Mouse (Mus musculus) MEL (cell line): ENCODE results near the gene Zfand3. TPM values are rescaled to one million over a fixed set of nuclear protein-coding genes. Genes with fewer than 3 reads are reported as not detected.

Experiments used
- DNase-seq: peaks from one replicate; pipeline ENCODE4 v3.0.0; 2011; ENCODE audit warnings: low read depth, low spot score
- H3K27ac ChIP-seq: 2 replicates; pipeline ENCODE4 v1.5.1; 2012; ENCODE audit warnings: low read depth, mild to moderate bottlenecking, control low read depth, low read length, moderate library complexity; ENCODE audit not compliant: control insufficient read depth
- H3K27me3 ChIP-seq, 2 experiments: fragments of 150-350 bp in 1 of 2; sonication (generic) in 1 of 2; 2 replicates each; pipeline ENCODE4 v1.6.1; 2012; ENCODE audit warnings: low read length in 2 of 2, mild to moderate bottlenecking in 2 of 2, improper control_type of control experiment in 1 of 2, moderate library complexity in 1 of 2; ENCODE audit not compliant: insufficient read depth in 2 of 2, control insufficient read depth in 1 of 2
- H3K36me3 ChIP-seq, 2 experiments: 2 replicates each; pipeline ENCODE4 v1.6.1; 2012 to 2014; ENCODE audit warnings: low read length in 2 of 2, improper control_type of control experiment in 1 of 2, inconsistent platforms in 1 of 2, mild to moderate bottlenecking in 1 of 2; ENCODE audit not compliant: insufficient read depth in 2 of 2, control insufficient read depth in 1 of 2
- H3K4me1 ChIP-seq, 2 experiments: fragments of 150-350 bp in 1 of 2; sonication (generic) in 1 of 2; 2 replicates each; pipeline ENCODE4 v1.6.1; 2012; ENCODE audit warnings: low read length in 2 of 2, improper control_type of control experiment in 1 of 2, mild to moderate bottlenecking in 1 of 2; ENCODE audit not compliant: insufficient read depth in 2 of 2, control insufficient read depth in 1 of 2
- H3K4me3 ChIP-seq, 2 experiments: fragments of 150-350 bp in 1 of 2; sonication (generic) in 1 of 2; 2 replicates each; pipeline ENCODE4 v1.5.1; 2012; ENCODE audit warnings: low read depth in 2 of 2, low read length in 2 of 2, mild to moderate bottlenecking in 2 of 2, moderate library complexity in 2 of 2, control low read depth in 1 of 2, improper control_type of control experiment in 1 of 2; ENCODE audit not compliant: control insufficient read depth in 1 of 2, insufficient read depth in 1 of 2
- H3K79me2 ChIP-seq: 2 replicates; pipeline ENCODE4 v1.6.1; 2012; ENCODE audit warnings: mild to moderate bottlenecking, low read length, moderate library complexity; ENCODE audit not compliant: control insufficient read depth, poor library complexity, insufficient read depth
- H3K9ac ChIP-seq: 2 replicates; pipeline ENCODE4 v1.6.1; 2012; ENCODE audit warnings: low read depth, mild to moderate bottlenecking, control low read depth, low read length, moderate library complexity; ENCODE audit not compliant: control insufficient read depth, poor library complexity, severe bottlenecking
- H3K9me3 ChIP-seq: fragments of 150-350 bp; sonication (generic); replicated peaks from 2 replicates; pipeline ENCODE4 v1.6.1; 2012; ENCODE audit warnings: mild to moderate bottlenecking, low read length, improper control_type of control experiment, moderate library complexity; ENCODE audit not compliant: insufficient read depth
- CHD2 ChIP-seq: IDR thresholded peaks from 2 replicates; pipeline ENCODE4 v1.6.1; 2011; ENCODE audit warnings: low read length, improper control_type of control experiment
- E2F4 ChIP-seq: IDR thresholded peaks from 2 replicates; pipeline ENCODE4 v1.6.1; 2011; ENCODE audit warnings: low read depth, low read length, improper control_type of control experiment, borderline replicate concordance
- EP300 ChIP-seq, 2 experiments: IDR thresholded peaks; 2 replicates each; pipeline ENCODE4 v1.6.1; 2011; ENCODE audit warnings: improper control_type of control experiment in 2 of 2, low read length in 2 of 2, low read depth in 1 of 2, mild to moderate bottlenecking in 1 of 2
- GABPA ChIP-seq: IDR thresholded peaks from 2 replicates; pipeline ENCODE4 v1.6.1; 2012; ENCODE audit warnings: low read depth, mild to moderate bottlenecking, inconsistent platforms, low read length, improper control_type of control experiment, moderate library complexity
- GATA1 ChIP-seq: IDR thresholded peaks from 2 replicates; pipeline ENCODE4 v1.6.1; 2011; ENCODE audit warnings: low read depth, low read length, improper control_type of control experiment
- JUND ChIP-seq: IDR thresholded peaks from 2 replicates; pipeline ENCODE4 v1.6.1; 2011; ENCODE audit warnings: low read depth, mild to moderate bottlenecking, improper control_type of control experiment, low read length
- KAT2A ChIP-seq: conservative IDR thresholded peaks from 2 replicates; pipeline ENCODE4 v1.6.1; 2012; ENCODE audit warnings: low read depth, low read length, improper control_type of control experiment, inconsistent platforms
- MAFK ChIP-seq: IDR thresholded peaks from 2 replicates; pipeline ENCODE4 v1.6.1; 2011; ENCODE audit warnings: low read depth, mild to moderate bottlenecking, low read length, improper control_type of control experiment, borderline replicate concordance
- MAX ChIP-seq: IDR thresholded peaks from 2 replicates; pipeline ENCODE4 v1.6.1; 2011; ENCODE audit warnings: low read length, improper control_type of control experiment
- NRF1 ChIP-seq: IDR thresholded peaks from 2 replicates; pipeline ENCODE4 v1.6.1; 2014; ENCODE audit warnings: low read depth, mild to moderate bottlenecking, inconsistent platforms, low read length, improper control_type of control experiment, moderate library complexity; ENCODE audit not compliant: poor library complexity, insufficient read depth, severe bottlenecking
- POLR2A ChIP-seq, 2 experiments: IDR thresholded peaks; 2 replicates each; pipeline ENCODE4 v1.6.1; 2011 to 2012; ENCODE audit warnings: low read length in 2 of 2, mild to moderate bottlenecking in 2 of 2, control low read depth in 1 of 2, improper control_type of control experiment in 1 of 2, low read depth in 1 of 2, moderate library complexity in 1 of 2; ENCODE audit not compliant: control insufficient read depth in 1 of 2, insufficient read depth in 1 of 2, poor library complexity in 1 of 2
- RAD21 ChIP-seq: IDR thresholded peaks from 2 replicates; pipeline ENCODE4 v1.6.1; 2011; ENCODE audit warnings: mild to moderate bottlenecking, low read depth, low read length, improper control_type of control experiment
- RCOR1 ChIP-seq: IDR thresholded peaks from 2 replicates; pipeline ENCODE4 v1.6.1; 2012; ENCODE audit warnings: low read depth, mild to moderate bottlenecking, inconsistent platforms, low read length, improper control_type of control experiment
- SIN3A ChIP-seq: IDR thresholded peaks from 2 replicates; pipeline ENCODE4 v1.6.1; 2012; ENCODE audit warnings: low read length, improper control_type of control experiment, inconsistent platforms
- SMC3 ChIP-seq: IDR thresholded peaks from 2 replicates; pipeline ENCODE4 v1.6.1; 2011; ENCODE audit warnings: low read depth, low read length, improper control_type of control experiment
- TCF12 ChIP-seq: IDR thresholded peaks from 2 replicates; pipeline ENCODE4 v1.6.1; 2014; ENCODE audit warnings: low read depth, mild to moderate bottlenecking, inconsistent platforms, low read length, improper control_type of control experiment, moderate library complexity
- USF2 ChIP-seq, 2 experiments: IDR thresholded peaks; 2 replicates each; pipeline ENCODE4 v1.6.1; 2011 to 2012; ENCODE audit warnings: improper control_type of control experiment in 2 of 2, low read length in 2 of 2, borderline replicate concordance in 1 of 2, inconsistent platforms in 1 of 2, low read depth in 1 of 2, mild to moderate bottlenecking in 1 of 2; ENCODE audit not compliant: insufficient read depth in 1 of 2
- ZKSCAN1 ChIP-seq: IDR thresholded peaks from 2 replicates; pipeline ENCODE4 v1.6.1; 2012; ENCODE audit warnings: low read depth, mild to moderate bottlenecking, inconsistent platforms, low read length, improper control_type of control experiment, moderate library complexity
- ZMIZ1 ChIP-seq: IDR thresholded peaks from 2 replicates; pipeline ENCODE4 v1.6.1; 2012; ENCODE audit warnings: low read depth, mild to moderate bottlenecking, inconsistent platforms, low read length, improper control_type of control experiment, moderate library complexity
- ZNF384 ChIP-seq: IDR thresholded peaks from 2 replicates; pipeline ENCODE4 v1.6.1; 2012; ENCODE audit warnings: low read depth, mild to moderate bottlenecking, inconsistent platforms, low read length, improper control_type of control experiment
- polyA plus RNA-seq, 2 experiments: library from polyadenylated mRNA; stranded (reverse) in 1 of 2; unstranded in 1 of 2; fragments of >175 nt in 1 of 2; fragments of >200 nt in 1 of 2; gene quantifications; 2 replicates each; pipeline versions ENCODE4 v1.2.1 to v1.2.4; 2012; ENCODE audit warnings: low replicate concordance in 2 of 2, low read depth in 1 of 2; ENCODE audit not compliant: insufficient read length in 2 of 2, insufficient read depth in 1 of 2, missing spikeins in 1 of 2
- total RNA-seq: library from RNA; depleted of rRNA; stranded (reverse); fragments of 300-350 nt; gene quantifications from 2 replicates; pipeline ENCODE4 v1.2.3, GENCODE M21; 2012

The Zfand3 gene
- total and polyA plus RNA-seq, 3 experiments, result 28.3 to 48.8 TPM; not detected in 1

GRCm38 (mm10) chr17:30033991-30034390 lies 29.5 kb downstream of the Zfand3 start:
- peaks cover 18 to 23% of the 10 kb centered on the region in 2 experiments for H3K4me1 ChIP-seq

GRCm38 (mm10) chr17:30035216-30036005 lies 30.9 kb downstream of the Zfand3 start:
- H3K79me2 ChIP-seq, result peaks cover 37% of the 10 kb centered on the region
- H3K27ac ChIP-seq, result no peak overlapping the region; the same call in 1 of the 2 replicates
- TF ChIP-seq GATA1 (peak; percentile 41; the same call in 1 of the 2 replicates), MAX (no peak)
- no peaks in the 10 kb centered on the region for H3K27me3 ChIP-seq
- H3K9ac ChIP-seq, result no peak overlapping the region
- H3K4me1 ChIP-seq, result peaks cover 6 to 15% of the 10 kb centered on the region in 2 experiments
- H3K36me3 ChIP-seq, result peaks cover 0 to 24% of the 10 kb centered on the region in 2 experiments; a peak in 2 of 4 replicates
- no peaks in the 10 kb centered on the region for H3K9me3 ChIP-seq
- no peak overlapping the region for H3K4me3 ChIP-seq
- peak; percentile 55 for DNase-seq

More at GRCm38 (mm10) chr17:30033991-30034390, 29.5 kb downstream of the Zfand3 start:
- no peak for DNase-seq
- Histone ChIP-seq H3K27me3 (no peaks in the 10 kb centered on the region), H3K27ac (no peak overlapping the region), H3K79me2 (peaks cover 39% of the 10 kb centered on the region), H3K9ac (no peak overlapping the region), H3K4me3 (no peak overlapping the region), H3K36me3 (peaks cover 0 to 37% of the 10 kb centered on the region in 2 experiments; a peak in 2 of 4 replicates), H3K9me3 (no peaks in the 10 kb centered on the region)
- TF ChIP-seq SIN3A (no peak), USF2 (IDR thresholded peaks at IDR 0.05; ENCODE audit: borderline replicate concordance in 1 of 2, insufficient read depth in 1 of 2, low read depth in 1 of 2, low read length in 2 of 2) (no peak), POLR2A (IDR thresholded peaks at IDR 0.05; ENCODE audit: control insufficient read depth in 1 of 2, insufficient read depth in 1 of 2, low read depth in 1 of 2, low read length in 2 of 2, poor library complexity in 1 of 2) (no peak), RCOR1 (no peak), ZNF384 (no peak), E2F4 (no peak), TCF12 (no peak), NRF1 (no peak), GABPA (no peak), SMC3 (no peak), KAT2A (no peak), ZMIZ1 (no peak), RAD21 (no peak), CHD2 (no peak), MAFK (no peak), EP300 (IDR thresholded peaks at IDR 0.05; ENCODE audit: low read depth in 1 of 2, low read length in 2 of 2) (no peak), JUND (no peak), ZKSCAN1 (no peak)
